Mouse (Mus musculus) B cell, adult 62 days (primary cell): ENCODE measurements around the gene Ifnab. TPM values are rescaled to one million over a fixed set of nuclear protein-coding genes. Genes with fewer than 3 reads are reported as not detected.

Experiments
- total RNA-seq: library from RNA; stranded (reverse); gene quantifications from 4 replicates; pipeline ENCODE4 v1.2.4, GENCODE M21; 2023

Ifnab gene
- total RNA-seq, result not detected in 4 replicates

GRCm38 (mm10) chr4:88691259-88691658, at the start of gene Ifnab:
Gene Ifnab (minus strand): TSS chr4:88691359.

GRCm38 (mm10) chr4:88721791-88722721, 30.9 kb upstream of the Ifnab start, which contains the start of the genes Gm26566 and Klhl9:
Gene Gm26566 (plus strand): TSS chr4:88721805.
Gene Klhl9 (minus strand): TSS chr4:88722465.

GRCm38 (mm10) chr4:88683812-88684211, 7.3 kb downstream of the Ifnab start, which contains the start of gene Ifna2:
Gene Ifna2 (minus strand): TSS chr4:88683912.

GRCm38 (mm10) chr4:88676824-88677223, 14.3 kb downstream of the Ifnab start, which contains the start of gene Ifna16:
Gene Ifna16 (minus strand): TSS chr4:88676924.

GRCm38 (mm10) chr4:88644359-88644758, 46.8 kb downstream of the Ifnab start, which contains the start of gene Ifna13:
Gene Ifna13 (minus strand): TSS chr4:88644459.

Other genes with a start within 250 kb of the Ifnab start
- not detected in 4 replicates for gene Ifnb1, start 168.6 kb downstream of the Ifnab start, total RNA-seq
- not detected in 4 replicates for gene Ifna15, start 133.1 kb downstream of the Ifnab start, total RNA-seq
- not detected in 4 replicates for gene Ifna14, start 119.6 kb downstream of the Ifnab start, total RNA-seq
- not detected in 4 replicates for gene Ifna9, start 99.0 kb downstream of the Ifnab start, total RNA-seq
- not detected in 4 replicates for gene Ifna12, start 88.0 kb downstream of the Ifnab start, total RNA-seq
- gene C87499, start 56.9 kb downstream of the Ifnab start, total RNA-seq, result not detected in 4 replicates
- not detected in 4 replicates for gene Ifna13, start 46.9 kb downstream of the Ifnab start, total RNA-seq
- gene Ifna16, start 14.4 kb downstream of the Ifnab start, total RNA-seq, result not detected in 4 replicates
- not detected in 4 replicates for gene Ifna2, start 7.4 kb downstream of the Ifnab start, total RNA-seq
- gene Gm26566, start 30.4 kb upstream of the Ifnab start, total RNA-seq, result not detected in 4 replicates
- gene Klhl9, start 31.1 kb upstream of the Ifnab start, total RNA-seq, result 14.4 to 16.1 TPM (median 15.0 TPM) in 4 replicates
- not detected in 4 replicates for gene Gm13271, start 63.5 kb upstream of the Ifnab start, total RNA-seq
- not detected in 4 replicates for gene Gm13283, start 68.8 kb upstream of the Ifnab start, total RNA-seq
- gene Gm13290, start 82.5 kb upstream of the Ifnab start, total RNA-seq, result not detected in 4 replicates
- not detected in 4 replicates for gene Gm13289, start 85.6 kb upstream of the Ifnab start, total RNA-seq
- not detected in 4 replicates for gene Gm13272, start 88.5 kb upstream of the Ifnab start, total RNA-seq
- not detected in 4 replicates for gene Ifnz, start 90.8 kb upstream of the Ifnab start, total RNA-seq
- not detected in 4 replicates for gene Gm13276, start 94.3 kb upstream of the Ifnab start, total RNA-seq
- not detected in 4 replicates for gene Gm13277, start 97.3 kb upstream of the Ifnab start, total RNA-seq
- gene Gm13278, start 100.2 kb upstream of the Ifnab start, total RNA-seq, result not detected in 4 replicates
- not detected in 4 replicates for gene Gm13275, start 103.1 kb upstream of the Ifnab start, total RNA-seq
- gene Gm13279, start 106.0 kb upstream of the Ifnab start, total RNA-seq, result not detected in 4 replicates
- gene Gm13285, start 108.3 kb upstream of the Ifnab start, total RNA-seq, result not detected in 4 replicates
- not detected in 4 replicates for gene Gm13287, start 111.9 kb upstream of the Ifnab start, total RNA-seq
- gene Gm13288, start 114.2 kb upstream of the Ifnab start, total RNA-seq, result not detected in 4 replicates
- not detected in 4 replicates for gene Ifna7, start 124.9 kb upstream of the Ifnab start, total RNA-seq
- gene Ifna11, start 128.6 kb upstream of the Ifnab start, total RNA-seq, result not detected in 4 replicates
- not detected in 4 replicates for gene Ifna6, start 136.1 kb upstream of the Ifnab start, total RNA-seq
- not detected in 4 replicates for gene Ifna5, start 144.2 kb upstream of the Ifnab start, total RNA-seq
- not detected in 4 replicates for gene Ifna4, start 150.5 kb upstream of the Ifnab start, total RNA-seq
- not detected in 4 replicates for gene Ifna1, start 158.7 kb upstream of the Ifnab start, total RNA-seq
- not detected in 4 replicates for gene Ifne, start 188.8 kb upstream of the Ifnab start, total RNA-seq